Mouse (Mus musculus) embryonic facial prominence, embryonic 14.5 days (tissue): ENCODE results near the gene Pts. TPM values are rescaled to one million over a fixed set of nuclear protein-coding genes. Genes with fewer than 3 reads are reported as not detected.

Experiments
- ATAC-seq: fragments of 200-750 bp; cut with Nextera tagmentation; 2 replicates; pipeline ENCODE4 v1.8.0; 2017; ENCODE audit warnings: low read depth, moderate number of reproducible peaks, moderate TSS enrichment
- DNase-seq: peaks from one replicate; pipeline ENCODE4 v3.0.0-alpha.2; 2015; ENCODE audit warnings: low spot score
- H3K27ac ChIP-seq: fragments of 300-500 bp; sonication (generic); replicated peaks from 2 replicates; pipeline ENCODE4 v1.5.1; 2014; ENCODE audit warnings: low read depth, mild to moderate bottlenecking, low read length, moderate library complexity
- H3K27me3 ChIP-seq: fragments of 300-500 bp; sonication (generic); replicated peaks from 2 replicates; pipeline ENCODE4 v1.6.1; 2014; ENCODE audit warnings: low read length; ENCODE audit not compliant: control insufficient read depth, insufficient read depth
- H3K36me3 ChIP-seq: fragments of 300-500 bp; sonication (generic); 2 replicates; pipeline ENCODE4 v1.6.1; 2014; ENCODE audit warnings: low read length, mixed read lengths; ENCODE audit not compliant: control insufficient read depth, insufficient read depth
- H3K4me1 ChIP-seq: fragments of 300-500 bp; sonication (generic); 2 replicates; pipeline ENCODE4 v1.6.1; 2014; ENCODE audit warnings: antibody characterized with exemption, low read length; ENCODE audit not compliant: control insufficient read depth, insufficient read depth
- H3K4me2 ChIP-seq: fragments of 300-500 bp; sonication (generic); 2 replicates; pipeline ENCODE4 v1.6.1; 2014; ENCODE audit warnings: low read depth, mild to moderate bottlenecking, low read length, moderate library complexity, mixed read lengths
- H3K4me3 ChIP-seq: fragments of 300-500 bp; sonication (generic); 2 replicates; pipeline ENCODE4 v1.5.1; 2014; ENCODE audit warnings: low read depth, mild to moderate bottlenecking, low read length
- H3K9ac ChIP-seq: fragments of 300-500 bp; sonication (generic); 2 replicates; pipeline ENCODE4 v1.6.1; 2014; ENCODE audit warnings: low read depth, mild to moderate bottlenecking, low read length, moderate library complexity, mixed read lengths
- H3K9me3 ChIP-seq: fragments of 300-500 bp; sonication (generic); 2 replicates; pipeline ENCODE4 v1.6.1; 2016; ENCODE audit warnings: low read length; ENCODE audit not compliant: control insufficient read depth
- WGBS: fragments of 180-500 bp; shearing (Covaris S2); extraction: QIAGEN DNeasy Blood & Tissue Kit; methylation state at CpG from one replicate; pipeline ENCODE4 v1.1.7; 2014; 5-methylcytosine and 5-hydroxymethylcytosine counted together
- polyA plus RNA-seq: library from polyadenylated mRNA; unstranded; fragments of >200 nt; fragmentation: Nextera tagmentation; extraction: Ambion mirVana; gene quantifications from 2 replicates; pipeline ENCODE4 v1.2.1, GENCODE M21; 2014

Pts gene
- polyA plus RNA-seq, 1 experiment from 2014 or later = 61.3 TPM

GRCm38 (mm10) chr9:50475745-50476144, 52.8 kb downstream of the Pts start:
- 64% methylated on average over 8 of the region's 8 CpGs for WGBS
- Histone ChIP-seq H3K27me3 (no peaks in the 10 kb centered on the region), H3K27ac (no peak overlapping the region), H3K4me3 (no peak overlapping the region), H3K9ac (no peak overlapping the region), H3K36me3 (no peaks in the 10 kb centered on the region), H3K9me3 (no peaks in the 10 kb centered on the region), H3K4me1 (no peaks in the 10 kb centered on the region), H3K4me2 (no peak overlapping the region)
- DNase-seq (no peak), ATAC-seq (no peak)

DNA sequence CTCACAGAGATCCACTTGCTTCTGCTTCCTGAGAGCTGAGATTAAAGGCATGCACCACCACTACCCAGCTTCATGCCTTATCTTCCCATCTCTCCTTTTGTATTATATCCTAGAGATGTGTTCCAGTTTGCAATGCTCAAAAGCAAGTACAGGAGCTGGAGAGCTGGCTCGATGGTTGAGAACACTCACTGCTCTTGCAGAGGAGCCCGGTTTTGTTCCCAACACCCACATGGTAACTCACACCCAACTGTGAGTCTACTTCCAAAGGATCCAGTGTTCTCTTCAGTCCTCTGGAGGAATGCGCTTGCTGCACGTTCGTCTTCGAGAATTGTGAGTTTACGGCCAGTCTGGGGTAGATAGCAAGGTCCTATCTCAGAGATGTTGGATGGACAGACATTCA, 53.2 kb downstream of the Pts start:
- no peak overlapping the region for H3K9ac ChIP-seq
- H3K27ac ChIP-seq = no peak overlapping the region
- no peak overlapping the region for H3K4me3 ChIP-seq
- H3K9me3 ChIP-seq = no peaks in the 10 kb centered on the region
- no peaks in the 10 kb centered on the region for H3K4me1 ChIP-seq
- H3K27me3 ChIP-seq = no peaks in the 10 kb centered on the region
- no peaks in the 10 kb centered on the region for H3K36me3 ChIP-seq
- 85% methylated on average over 7 of the region's 7 CpGs for WGBS
- ATAC-seq (no peak), DNase-seq (no peak)
- no peak overlapping the region for H3K4me2 ChIP-seq

Other genes with a start within 250 kb of the Pts start
- 385 and 468 TPM in 2 replicates for gene Rpl10-ps3, start 183.8 kb downstream of the Pts start, polyA plus RNA-seq
- 2.7 and 7.1 TPM in 2 replicates for gene Plet1, start 34.2 kb downstream of the Pts start, polyA plus RNA-seq
- 6.1 and 7.7 TPM in 2 replicates for gene Il18, start 26.1 kb upstream of the Pts start, polyA plus RNA-seq
- 0.15 and 0.16 TPM in 2 replicates for gene Bco2, start 26.5 kb upstream of the Pts start, polyA plus RNA-seq
- 0.21 TPM in 1 of 2 replicates, not detected in the other for gene Tex12, start 32.6 kb upstream of the Pts start, polyA plus RNA-seq
- 300 and 330 TPM in 2 replicates for gene Sdhd, start 75.1 kb upstream of the Pts start, polyA plus RNA-seq
- gene Timm8b, start 75.2 kb upstream of the Pts start, polyA plus RNA-seq = 239 and 285 TPM in 2 replicates
- 3.2 and 5.8 TPM in 2 replicates for gene Pih1d2, start 88.6 kb upstream of the Pts start, polyA plus RNA-seq
- 21.5 and 24.3 TPM in 2 replicates for gene Nkapd1, start 88.7 kb upstream of the Pts start, polyA plus RNA-seq
- 60.1 and 65.9 TPM in 2 replicates for gene Dlat, start 131.1 kb upstream of the Pts start, polyA plus RNA-seq
- 14.0 and 16.9 TPM in 2 replicates for gene Dixdc1, start 210.8 kb upstream of the Pts start, polyA plus RNA-seq
- 4.0 and 6.8 TPM in 2 replicates for gene 2310030G06Rik, start 217.8 kb upstream of the Pts start, polyA plus RNA-seq
- gene Cryab, start 222.6 kb upstream of the Pts start, polyA plus RNA-seq = 218 and 275 TPM in 2 replicates
- gene Hspb2, start 223.6 kb upstream of the Pts start, polyA plus RNA-seq = 112 and 136 TPM in 2 replicates
- 10.2 and 14.2 TPM in 2 replicates for gene Fdxacb1, start 239.5 kb upstream of the Pts start, polyA plus RNA-seq
- gene Alg9, start 246.3 kb upstream of the Pts start, polyA plus RNA-seq = 35.7 and 38.2 TPM in 2 replicates
- 32.5 and 41.2 TPM in 2 replicates for gene 1110032A03Rik, start 246.8 kb upstream of the Pts start, polyA plus RNA-seq